Mouse (Mus musculus) activated CD4-positive, CD25-positive, alpha-beta regulatory T cell, adult 4 months (primary cell): ENCODE results near the gene Olfr867. TPM values are rescaled to one million over a fixed set of nuclear protein-coding genes. Genes with fewer than 3 reads are reported as not detected.

Experiments
- ATAC-seq: one replicate; pipeline ENCODE4 v1.8.0; 2017
- polyA plus RNA-seq, 2 experiments: library from polyadenylated mRNA; unstranded; fragments of 100-300 nt; shearing (Covaris generic); gene quantifications; one replicate each; pipeline ENCODE4 v1.2.1; 2017

Olfr867 gene
- polyA plus RNA-seq: not detected

- no peak for ATAC-seq
Observed at GRCm38 (mm10) chr9:20057462-20057861, at the start of gene Olfr867. Gene Olfr867, minus strand, starts transcription at chr9:20057562.

- no peak for ATAC-seq
Observed at GRCm38 (mm10) chr9:20098326-20098725, 41.0 kb upstream of the Olfr867 start, which contains the start of gene Olfr868. Gene Olfr868, plus strand, starts transcription at chr9:20098626.

- ATAC-seq: no peak
Observed at GRCm38 (mm10) chr9:20073523-20074177, 16.3 kb upstream of the Olfr867 start.

- ATAC-seq: no peak
Observed at GRCm38 (mm10) chr9:20071291-20071690, 13.9 kb upstream of the Olfr867 start.

GRCm38 (mm10) chr9:20070236-20070635 is 12.9 kb upstream of the Olfr867 start:
- no peak for ATAC-seq

- ATAC-seq: no peak
Observed at GRCm38 (mm10) chr9:20047964-20048363, 9.4 kb downstream of the Olfr867 start.

- no peak for ATAC-seq
Observed at GRCm38 (mm10) chr9:20027935-20028334, 29.4 kb downstream of the Olfr867 start, which contains the start of gene Olfr866. Gene Olfr866, minus strand, starts transcription at chr9:20028035.

Other genes starting within 250 kb of the Olfr867 start
- gene Olfr860, start 207.8 kb downstream of the Olfr867 start, polyA plus RNA-seq: not detected
- not detected for gene Olfr862, start 169.6 kb downstream of the Olfr867 start, polyA plus RNA-seq
- 1 to 10 TPM; 1.3 to 2.6 TPM for gene Olfr77, start 140.7 kb downstream of the Olfr867 start, polyA plus RNA-seq
- gene Olfr866, start 29.5 kb downstream of the Olfr867 start, polyA plus RNA-seq: not detected
- gene Olfr868, start 41.1 kb upstream of the Olfr867 start, polyA plus RNA-seq: not detected
- gene Olfr869, start 71.4 kb upstream of the Olfr867 start, polyA plus RNA-seq: not detected
- not detected for gene Olfr870, start 116.5 kb upstream of the Olfr867 start, polyA plus RNA-seq
- gene Olfr871, start 154.6 kb upstream of the Olfr867 start, polyA plus RNA-seq: not detected
- not detected for gene Olfr872, start 179.6 kb upstream of the Olfr867 start, polyA plus RNA-seq
- gene Olfr39, start 224.8 kb upstream of the Olfr867 start, polyA plus RNA-seq: not detected
- not detected for gene Olfr873, start 241.0 kb upstream of the Olfr867 start, polyA plus RNA-seq